Mouse (Mus musculus) cerebellum, adult 2 months (tissue): Measurements from ENCODE around the gene Nudt14. TPM values are rescaled to one million over a fixed set of nuclear protein-coding genes. Genes with fewer than 3 reads are reported as not detected.

Experiments
- DNase-seq, 2 experiments: peaks; one replicate each; pipeline ENCODE4 v3.0.0; 2021
- H3K27ac ChIP-seq: fragments of 200-500 bp; 2 replicates; pipeline ENCODE4 v1.5.1; 2012; ENCODE audit warnings: low read length, control low read depth, inconsistent platforms; ENCODE audit not compliant: insufficient read depth
- H3K27me3 ChIP-seq: fragments of 200-500 bp; 2 replicates; pipeline ENCODE4 v1.6.1; 2012; ENCODE audit warnings: inconsistent platforms, mild to moderate bottlenecking, low read length, moderate library complexity; ENCODE audit not compliant: control insufficient read depth, insufficient read depth
- H3K4me1 ChIP-seq: fragments of 200-500 bp; 2 replicates; pipeline ENCODE4 v1.6.1; 2011; ENCODE audit warnings: low read length; ENCODE audit not compliant: control insufficient read depth, insufficient read depth
- H3K4me3 ChIP-seq: fragments of 200-500 bp; replicated peaks from 2 replicates; pipeline ENCODE3; 2011; ENCODE audit warnings: mild to moderate bottlenecking, low read depth, low read length, control low read depth; ENCODE audit not compliant: insufficient read depth
- CTCF ChIP-seq: fragments of 200-500 bp; IDR thresholded peaks from 2 replicates; pipeline ENCODE4 v1.5.1; 2011; ENCODE audit warnings: low read depth, mild to moderate bottlenecking, control low read depth, low read length, moderate library complexity, borderline replicate concordance; ENCODE audit not compliant: insufficient read depth
- POLR2A ChIP-seq: fragments of 200-500 bp; IDR thresholded peaks from 2 replicates; pipeline ENCODE4 v1.6.1; 2011; ENCODE audit warnings: low read length, control low read depth, borderline replicate concordance; ENCODE audit not compliant: insufficient read depth
- WGBS: fragments of 180-500 bp; shearing (Covaris S2); methylation state at CpG from one replicate; pipeline ENCODE4 v1.1.7; 2018; 5-methylcytosine and 5-hydroxymethylcytosine counted together
- polyA plus RNA-seq: library from polyadenylated mRNA; depleted of rRNA; stranded (reverse); fragments of >200 nt; gene quantifications from 2 replicates; pipeline ENCODE4 v1.2.3, GENCODE M21; 2012

The Nudt14 gene
- polyA plus RNA-seq, 1 experiment = 23.8 TPM

DNA sequence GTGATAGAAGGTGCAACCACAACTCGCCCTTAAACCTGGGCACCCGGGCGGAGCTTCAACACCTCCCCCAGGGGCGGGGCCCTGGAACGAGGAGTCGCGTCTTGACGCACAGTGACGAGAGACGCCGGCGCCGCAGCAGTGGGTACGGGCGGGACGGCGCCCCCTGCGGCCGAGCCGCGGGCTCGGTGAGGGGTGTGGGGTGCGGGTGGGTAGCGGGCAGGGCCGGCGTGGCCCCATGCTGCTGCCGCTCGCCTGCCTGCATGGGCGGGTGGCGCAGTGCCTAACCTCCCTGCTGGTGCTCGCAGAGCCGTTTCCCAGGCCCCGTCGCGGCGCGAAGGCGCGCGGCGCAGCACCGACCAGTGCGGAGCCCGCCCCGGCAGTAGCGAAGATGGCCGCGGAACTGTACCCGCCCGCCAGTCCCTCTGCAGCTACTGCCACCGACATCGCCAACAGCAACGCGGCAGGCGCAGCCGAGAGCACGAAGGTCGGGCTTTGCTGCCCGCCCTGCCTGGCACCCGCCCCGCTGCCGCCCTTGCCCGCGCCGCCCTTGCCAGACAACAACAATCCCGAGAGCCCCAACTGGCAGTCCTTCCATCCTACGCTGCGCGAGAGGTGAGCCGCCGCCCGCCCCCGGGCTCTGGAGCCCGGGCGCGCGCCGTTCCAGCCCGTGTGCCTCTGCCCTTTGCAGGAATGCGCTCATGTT is 34.6 kb upstream of the Nudt14 start, which contains the start of gene Btbd6:
Btbd6 (plus strand) TSS at position 112 of the 703 bp plus-strand sequence.
- peaks cover 21% of the 10 kb centered on the region for H3K4me1 ChIP-seq
- under 1% methylated on average over 72 of the region's 80 CpGs for WGBS
- H3K27me3 ChIP-seq = no peaks in the 10 kb centered on the region

DNA sequence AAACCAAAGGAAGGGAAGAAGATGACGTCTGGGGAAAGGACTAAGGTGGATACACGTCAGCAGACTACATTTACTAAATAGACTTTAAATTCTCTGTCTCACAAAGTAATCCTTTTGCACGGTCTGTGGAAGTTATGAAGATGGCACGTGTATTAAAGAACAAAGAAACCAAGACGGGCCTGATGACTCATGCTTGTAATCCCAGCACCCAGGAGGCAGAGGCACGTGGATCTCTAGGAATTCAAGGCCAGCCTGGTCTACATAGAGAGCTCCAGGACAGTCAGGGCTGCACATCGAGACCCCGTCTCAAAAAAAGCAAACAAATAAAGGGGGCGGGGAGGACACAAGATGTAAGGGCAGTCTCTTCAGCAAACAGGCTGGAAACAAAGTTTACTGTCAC is 32.8 kb upstream of the Nudt14 start:
- TF ChIP-seq POLR2A (no peak), CTCF (no peak)
- WGBS = 86% methylated on average over 9 of the region's 9 CpGs
- Histone ChIP-seq H3K4me3 (no peak overlapping the region), H3K27ac (no peak overlapping the region), H3K27me3 (no peaks in the 10 kb centered on the region), H3K4me1 (peaks cover 21% of the 10 kb centered on the region)
- no peak for DNase-seq

More for the DNA sequence above, 34.6 kb upstream of the Nudt14 start, which contains the start of gene Btbd6:
- H3K4me3 ChIP-seq = peak within 1 kb of the TSS; percentile 84
- peak; percentile 93 to 95 for DNase-seq
- TF ChIP-seq POLR2A = peak; percentile 87
- TF ChIP-seq CTCF = peak; percentile 51
- peak within 1 kb of the TSS; percentile 90 for H3K27ac ChIP-seq

DNA sequence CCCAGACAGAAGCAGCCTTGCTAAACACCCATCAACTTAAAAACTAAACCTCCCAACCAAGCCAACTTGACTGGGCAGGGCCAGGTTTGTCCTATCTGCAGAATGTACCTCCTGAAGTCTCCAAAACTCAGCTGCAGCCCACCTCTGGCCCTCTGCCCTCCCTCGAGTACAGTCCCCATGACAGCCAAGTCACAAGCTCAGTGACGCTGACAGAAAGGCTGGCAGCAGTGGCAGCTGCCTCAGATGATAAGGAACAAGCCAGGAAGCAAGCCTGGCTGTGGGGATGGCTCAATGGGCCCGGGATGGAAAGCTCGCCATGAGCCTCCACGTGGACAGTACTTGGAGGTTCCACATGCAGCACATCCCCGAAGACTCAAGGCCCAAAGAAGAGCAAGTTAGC is 27.7 kb upstream of the Nudt14 start:
- Histone ChIP-seq H3K4me1 (peaks cover 13% of the 10 kb centered on the region), H3K4me3 (no peak overlapping the region), H3K27ac (no peak overlapping the region), H3K27me3 (no peaks in the 10 kb centered on the region)
- WGBS = 72% methylated on average over 6 of the region's 6 CpGs
- no peak for DNase-seq
- TF ChIP-seq POLR2A = no peak
- TF ChIP-seq CTCF = no peak

DNA sequence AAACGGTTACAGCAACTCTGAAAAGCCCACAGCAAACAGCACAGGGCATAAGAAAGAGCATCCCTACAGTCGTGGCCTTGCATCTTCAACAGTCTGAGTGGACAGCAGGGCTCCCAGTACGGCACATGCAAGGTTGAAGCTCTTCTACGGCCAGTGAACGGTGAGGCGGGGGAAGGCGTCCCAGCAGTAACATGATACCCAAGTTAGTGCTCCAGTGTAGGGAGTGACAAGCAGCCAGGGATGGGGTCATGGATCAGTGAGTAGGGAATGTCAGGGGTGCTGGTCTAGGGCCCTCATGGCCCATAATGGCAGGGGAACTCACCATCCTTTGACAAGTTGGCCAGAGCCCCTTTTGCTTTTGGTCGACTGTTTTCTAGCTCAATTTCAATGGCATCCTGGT is 27.0 kb upstream of the Nudt14 start:
- DNase-seq = no peak
- Histone ChIP-seq H3K27me3 (no peaks in the 10 kb centered on the region), H3K4me3 (no peak overlapping the region), H3K27ac (no peak overlapping the region), H3K4me1 (peaks cover 13% of the 10 kb centered on the region)
- no peak for TF ChIP-seq CTCF
- TF ChIP-seq POLR2A = no peak
- 56% methylated on average over 8 of the region's 8 CpGs for WGBS

DNA sequence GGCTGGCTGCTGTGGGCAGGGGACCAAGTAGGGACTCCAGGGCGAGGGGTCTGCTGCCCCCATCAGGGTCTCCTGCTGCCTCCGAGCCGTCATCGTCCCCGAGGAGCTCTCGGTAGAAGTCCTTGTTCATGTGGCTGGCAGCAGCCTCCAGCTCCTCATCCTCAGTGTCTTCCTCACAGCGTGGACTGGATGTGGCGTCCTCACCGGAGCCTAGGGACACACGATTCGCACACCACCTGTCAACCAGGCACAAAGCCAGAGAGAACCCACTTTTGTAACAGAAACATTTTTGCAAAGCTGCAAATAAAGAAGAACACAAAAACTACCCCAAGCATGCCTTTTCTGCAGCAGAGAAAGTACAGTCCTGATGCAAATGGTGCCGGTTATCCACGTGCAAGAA is 23.9 kb upstream of the Nudt14 start:
- 26% methylated on average over 13 of the region's 13 CpGs for WGBS
- peak; percentile 48 to 56 for DNase-seq
- Histone ChIP-seq H3K4me3 (no peak overlapping the region), H3K27ac (no peak overlapping the region), H3K4me1 (peaks cover 29% of the 10 kb centered on the region), H3K27me3 (no peaks in the 10 kb centered on the region)
- TF ChIP-seq CTCF (no peak), POLR2A (no peak)

DNA sequence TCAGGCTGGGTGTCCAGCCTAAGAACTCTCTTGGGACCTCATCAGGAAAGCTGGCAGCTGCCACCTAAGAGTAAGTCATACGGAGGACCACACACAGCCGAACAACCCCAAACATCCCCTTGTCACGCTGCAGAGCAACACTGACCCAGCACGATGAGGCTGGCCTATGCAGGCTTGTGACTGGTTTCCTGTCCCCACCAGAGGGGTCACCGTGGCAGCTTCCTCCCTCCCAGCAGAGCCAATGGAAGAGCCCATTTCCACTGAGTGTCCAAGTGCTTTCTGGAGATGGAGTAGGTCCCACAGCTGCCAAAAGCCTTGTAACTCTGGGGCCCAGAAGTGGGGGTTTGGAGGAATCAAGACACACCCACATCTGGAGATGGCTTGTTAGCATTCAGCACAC is 19.9 kb upstream of the Nudt14 start:
- Histone ChIP-seq H3K4me3 (no peak overlapping the region), H3K4me1 (peaks cover 35% of the 10 kb centered on the region), H3K27ac (peak overlapping the region; percentile 37), H3K27me3 (no peaks in the 10 kb centered on the region)
- no peak for TF ChIP-seq POLR2A
- TF ChIP-seq CTCF = no peak
- 28% methylated on average over 5 of the region's 5 CpGs for WGBS
- no peak for DNase-seq

DNA sequence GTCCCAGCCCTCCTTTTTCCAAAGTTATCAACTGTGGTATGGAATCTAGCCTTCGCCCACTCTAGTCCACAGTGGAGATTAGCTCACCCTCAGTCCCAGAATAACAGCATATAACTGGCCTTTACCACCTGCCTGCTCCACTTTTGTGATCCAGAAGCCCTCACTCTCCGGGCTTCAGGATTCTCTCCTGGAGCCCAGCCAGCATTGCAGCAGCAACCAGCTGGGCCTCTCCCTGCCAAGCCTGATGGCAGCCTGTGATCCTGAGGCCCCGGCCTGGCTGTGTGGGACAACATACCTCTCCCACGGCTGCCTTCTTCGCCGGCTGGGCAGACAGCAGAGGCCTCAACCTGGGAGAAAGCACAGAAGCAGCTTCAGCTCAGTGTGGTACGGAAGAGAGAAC is 19.5 kb upstream of the Nudt14 start:
- H3K27ac ChIP-seq = peak overlapping the region; percentile 37
- H3K27me3 ChIP-seq = no peaks in the 10 kb centered on the region
- WGBS = 4% methylated on average over 7 of the region's 7 CpGs
- TF ChIP-seq POLR2A = no peak
- no peak for TF ChIP-seq CTCF
- H3K4me3 ChIP-seq = no peak overlapping the region
- peaks cover 31% of the 10 kb centered on the region for H3K4me1 ChIP-seq
- peak; percentile 72 to 83 for DNase-seq

DNA sequence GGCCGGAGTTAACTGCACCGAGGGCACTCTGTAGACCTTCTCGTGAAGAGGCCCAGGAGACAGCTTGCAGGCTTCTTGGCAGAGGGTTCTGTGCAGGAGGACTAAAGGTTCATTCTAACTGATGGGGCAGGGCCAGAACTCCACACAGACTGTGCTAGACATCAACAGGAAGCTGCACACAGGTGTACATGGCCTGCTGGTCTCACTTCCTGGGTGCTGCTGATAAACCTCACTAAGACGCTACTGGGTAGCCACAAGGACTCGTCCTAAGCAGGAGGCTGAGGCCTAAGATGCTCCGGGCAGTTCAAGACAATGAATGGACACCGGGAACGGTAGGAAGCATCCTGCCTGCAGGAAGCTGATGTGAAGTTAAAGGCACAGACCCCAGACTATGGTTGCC is 17.5 kb upstream of the Nudt14 start:
- no peak for DNase-seq
- Histone ChIP-seq H3K27me3 (no peaks in the 10 kb centered on the region), H3K4me3 (no peak overlapping the region), H3K27ac (no peak overlapping the region), H3K4me1 (peaks cover 22% of the 10 kb centered on the region)
- TF ChIP-seq CTCF (no peak), POLR2A (no peak)
- whole genome bisulfite sequencing = 71% methylated on average over 8 of the region's 8 CpGs
